Mouse (Mus musculus): ENCODE measurements around the gene B4galt5.

DNA sequence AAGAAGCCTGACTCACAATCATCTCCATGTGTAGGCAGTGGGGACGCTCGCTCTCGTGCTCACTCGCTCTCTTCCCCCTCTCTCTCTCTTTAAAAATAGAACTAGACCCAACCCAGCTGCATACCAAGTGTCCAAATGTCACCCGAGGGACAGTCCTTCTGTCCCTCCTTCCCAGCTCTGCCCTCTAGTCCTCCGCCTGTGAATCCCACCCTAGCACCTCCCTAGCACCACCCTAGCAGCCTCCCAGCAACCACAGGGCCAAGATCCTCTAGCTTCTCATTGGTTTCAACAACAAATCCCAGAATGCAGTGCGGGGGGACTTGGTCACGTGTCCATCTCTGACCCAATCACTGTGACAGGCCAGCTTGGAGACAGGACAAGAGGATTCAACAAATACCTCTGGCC is 27.2 kb upstream of the B4galt5 start:
- TF ChIP-seq NELFE (IDR thresholded peaks at IDR 0.05; ENCODE audit: low read depth, low read length) (peak; percentile 72), USF2 (conservative IDR thresholded peaks at IDR 0.05; ENCODE audit: low read depth, low read length) (peak; percentile 98), MAZ (IDR thresholded peaks at IDR 0.05; ENCODE audit: low read depth, low read length) (peak; percentile 66), USF1 (IDR thresholded peaks at IDR 0.05; ENCODE audit: low read depth, low read length) (peak; percentile 99), CTCF (conservative IDR thresholded peaks at IDR 0.05 in 1 of 2, IDR thresholded peaks at IDR 0.05 in 1 of 2; ENCODE audit: low read depth in 2 of 2, low read length in 2 of 2) (peak in 1 of 2 experiments; percentile 32; a peak in 1 of 4 replicates), GABPA (IDR thresholded peaks at IDR 0.05; ENCODE audit: insufficient replicate concordance, low read depth, low read length) (no peak), RAD21 (IDR thresholded peaks at IDR 0.05; ENCODE audit: low read depth, low read length) (no peak; the same call in none of the 2 replicates), EP300 (IDR thresholded peaks at IDR 0.05; ENCODE audit: low read length) (peak; percentile 57), MAX (IDR thresholded peaks at IDR 0.05; ENCODE audit: low read length) (peak; percentile 99), UBTF (IDR thresholded peaks at IDR 0.05; ENCODE audit: low read depth, low read length) (no peak), MXI1 (IDR thresholded peaks at IDR 0.05; ENCODE audit: low read depth, low read length) (peak; percentile 90)
